Mouse (Mus musculus) right cerebral cortex, postnatal 14 days (tissue): ENCODE results near the gene Armc5.

Experiments used
- DNase-seq: peaks from one replicate; pipeline ENCODE4 v3.0.0; 2022

Gene Armc5

GRCm38 (mm10) chr7:128246496-128247391 is 9.6 kb downstream of the Armc5 start, which contains the start of gene Tgfb1i1:
Gene Tgfb1i1 (plus strand): TSS chr7:128246812.
- DNase-seq, result peak; percentile 57

GRCm38 (mm10) chr7:128247443-128247842 is 10.3 kb downstream of the Armc5 start:
- peak; percentile 91 for DNase-seq

DNA sequence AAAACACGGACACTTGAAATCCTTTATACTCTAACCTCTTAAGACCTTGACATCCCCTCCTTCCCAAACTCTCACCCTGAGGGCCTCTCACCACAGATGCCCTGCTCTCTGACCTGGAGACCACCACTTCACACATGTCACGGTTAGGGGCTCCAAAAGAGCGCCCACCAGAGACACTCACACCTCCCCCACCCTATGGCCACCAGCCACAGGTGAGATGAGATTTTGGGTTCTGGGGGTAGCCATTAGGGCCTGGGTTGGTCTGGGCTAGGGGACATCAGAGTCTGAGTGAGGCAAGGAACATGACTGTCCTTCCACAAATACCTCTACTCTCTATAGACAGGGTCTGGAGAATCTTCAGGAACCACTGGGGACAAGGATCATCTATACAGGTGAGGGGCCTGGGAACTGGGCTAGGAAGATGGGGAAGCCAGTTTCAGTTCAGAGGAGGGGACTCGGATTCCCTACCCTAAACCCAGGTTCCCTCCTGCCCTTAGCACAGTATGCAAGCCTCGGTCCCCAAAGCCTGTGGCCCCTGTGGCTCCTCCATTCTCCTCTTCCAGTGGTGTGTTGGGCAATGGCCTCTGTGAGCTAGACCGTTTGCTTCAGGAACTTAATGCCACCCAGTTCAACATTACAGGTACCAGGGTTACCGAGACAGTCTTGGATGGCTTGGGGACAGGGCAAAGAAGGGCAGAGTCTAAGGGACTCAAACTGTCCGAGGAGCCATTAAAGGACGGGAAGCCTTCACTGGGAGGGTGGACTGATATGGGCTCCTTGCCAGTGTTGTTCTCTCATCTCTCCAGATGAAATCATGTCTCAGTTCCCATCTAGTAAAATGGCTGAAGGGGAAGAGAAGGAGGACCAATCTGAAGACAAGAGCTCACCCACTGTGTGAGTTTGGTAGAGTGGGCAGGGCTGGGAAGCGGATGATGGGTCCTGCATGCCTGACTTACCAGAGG is 11.2 kb downstream of the Armc5 start:
- no peak for DNase-seq

GRCm38 (mm10) chr7:128249998-128250397 is 12.9 kb downstream of the Armc5 start:
- DNase-seq, result no peak

DNA sequence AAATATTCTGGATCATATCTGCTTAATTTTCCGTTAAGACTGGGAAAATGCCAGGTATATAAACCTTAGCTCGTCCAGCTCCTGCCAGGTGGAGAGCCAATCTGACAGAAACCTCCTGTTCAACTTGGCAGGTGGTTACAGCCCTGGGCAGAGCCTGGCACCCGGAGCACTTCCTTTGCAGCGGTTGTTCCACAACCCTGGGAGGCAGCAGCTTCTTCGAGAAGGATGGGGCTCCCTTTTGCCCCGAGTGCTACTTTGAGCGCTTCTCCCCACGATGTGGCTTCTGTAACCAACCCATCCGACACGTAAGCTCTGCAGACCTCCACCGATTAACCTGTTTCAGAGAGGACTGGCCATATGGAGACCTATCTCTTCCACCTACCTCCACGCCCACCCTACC is 14.8 kb downstream of the Armc5 start:
- DNase-seq, result no peak

DNA sequence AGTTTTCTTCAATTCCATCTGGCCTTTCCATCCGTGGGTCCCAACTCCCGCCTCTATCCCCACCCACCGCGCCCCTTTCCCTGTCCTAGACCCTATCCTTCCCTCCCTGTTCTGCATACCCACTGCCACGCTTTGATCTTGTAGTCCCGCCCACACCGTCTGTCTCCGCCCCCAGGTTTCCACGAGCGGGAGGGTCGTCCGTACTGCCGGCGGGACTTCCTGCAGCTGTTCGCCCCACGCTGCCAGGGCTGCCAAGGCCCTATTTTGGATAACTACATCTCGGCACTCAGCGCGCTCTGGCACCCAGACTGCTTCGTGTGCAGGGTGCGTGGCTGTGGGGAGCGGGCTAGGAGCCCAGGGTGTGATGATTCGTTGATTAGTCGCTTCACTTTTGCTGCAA is 15.5 kb downstream of the Armc5 start:
- DNase-seq, result peak; percentile 75

DNA sequence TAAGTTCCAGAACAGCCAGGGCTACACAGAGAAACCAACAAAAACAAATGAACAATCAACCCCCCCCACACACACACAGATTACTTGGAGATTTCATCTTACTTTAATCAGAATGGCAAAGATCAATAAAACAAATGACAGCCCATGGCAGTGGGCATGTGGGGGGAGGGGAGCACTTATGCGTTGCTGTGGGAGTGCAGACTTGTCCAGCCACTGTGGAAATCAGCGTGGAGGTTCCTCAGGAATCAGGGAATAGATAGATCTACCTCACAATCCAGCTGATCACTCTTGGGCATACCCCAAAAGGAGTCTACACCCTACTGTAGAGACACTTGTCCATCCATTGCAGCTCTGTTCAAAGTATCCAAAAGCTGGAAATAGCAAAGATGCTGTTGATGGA is 17.8 kb downstream of the Armc5 start:
- DNase-seq, result no peak

DNA sequence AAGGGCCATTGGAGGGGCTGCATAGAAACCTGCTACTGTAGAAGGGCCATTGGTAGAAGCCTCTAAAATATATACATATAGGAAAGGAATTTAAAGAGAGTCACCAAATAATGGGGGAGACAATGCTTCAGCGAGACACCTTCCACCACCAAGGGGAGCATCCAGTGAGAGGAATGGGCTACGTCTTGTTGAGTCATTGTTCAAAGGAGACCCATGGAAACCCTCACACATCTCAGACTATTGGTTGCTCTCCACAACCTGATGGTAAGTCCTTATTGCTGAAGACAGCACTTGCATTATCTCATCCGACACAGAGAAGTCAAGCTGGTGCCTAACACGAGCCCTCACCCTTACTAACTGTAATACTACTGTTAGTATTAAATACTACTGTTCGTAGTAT is 18.6 kb downstream of the Armc5 start:
- DNase-seq, result no peak

GRCm38 (mm10) chr7:128256783-128257334 is 19.7 kb downstream of the Armc5 start:
- no peak for DNase-seq

DNA sequence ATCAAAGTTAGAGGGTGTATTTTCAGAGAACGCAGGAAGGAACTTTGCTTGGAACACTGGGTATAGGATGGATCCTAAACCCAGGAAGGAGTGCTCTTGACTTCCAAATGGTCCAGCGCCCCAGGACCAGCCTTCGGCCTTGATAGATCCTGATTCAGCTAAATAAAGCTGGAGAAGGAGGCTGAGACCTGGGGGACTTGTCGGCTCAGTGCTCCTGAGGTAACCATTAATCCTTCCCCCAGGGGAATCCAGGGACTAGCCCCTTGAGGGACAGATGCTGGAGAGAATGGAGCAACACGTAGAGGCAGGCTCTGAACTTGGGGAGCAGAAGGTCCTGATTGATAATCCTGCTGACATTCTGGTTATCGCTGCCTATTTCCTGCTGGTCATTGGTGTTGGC is 28.3 kb downstream of the Armc5 start, which contains the start of gene Slc5a2:
Gene Slc5a2 (plus strand): TSS at position 247 of the 400 bp plus-strand sequence.
- no peak for DNase-seq

GRCm38 (mm10) chr7:128266056-128266455 is 28.9 kb downstream of the Armc5 start:
- no peak for DNase-seq

DNA sequence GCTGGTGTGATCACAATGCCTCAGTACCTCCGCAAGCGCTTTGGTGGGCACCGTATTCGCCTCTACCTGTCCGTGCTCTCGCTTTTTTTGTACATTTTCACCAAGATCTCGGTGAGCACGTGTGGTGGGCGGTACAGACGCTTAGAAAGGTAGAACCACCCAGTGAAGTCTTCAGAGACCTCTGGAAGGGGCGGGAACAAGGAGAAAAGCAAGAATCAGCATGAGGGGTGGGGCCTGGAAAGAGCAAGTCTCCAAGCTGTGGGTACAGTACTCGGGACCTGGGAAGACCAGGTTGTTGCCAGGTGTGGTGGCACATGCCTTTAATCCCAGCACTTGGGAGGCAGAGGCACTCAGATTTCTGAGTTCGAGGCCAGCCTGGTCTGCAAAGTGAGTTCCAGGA is 30.2 kb downstream of the Armc5 start:
- DNase-seq, result no peak

- DNase-seq, result no peak
These were observed 30.7 kb downstream of the Armc5 start for GRCm38 (mm10) chr7:128267813-128268212.

- DNase-seq, result no peak
These were observed 33.3 kb downstream of the Armc5 start for GRCm38 (mm10) chr7:128270431-128270850.

DNA sequence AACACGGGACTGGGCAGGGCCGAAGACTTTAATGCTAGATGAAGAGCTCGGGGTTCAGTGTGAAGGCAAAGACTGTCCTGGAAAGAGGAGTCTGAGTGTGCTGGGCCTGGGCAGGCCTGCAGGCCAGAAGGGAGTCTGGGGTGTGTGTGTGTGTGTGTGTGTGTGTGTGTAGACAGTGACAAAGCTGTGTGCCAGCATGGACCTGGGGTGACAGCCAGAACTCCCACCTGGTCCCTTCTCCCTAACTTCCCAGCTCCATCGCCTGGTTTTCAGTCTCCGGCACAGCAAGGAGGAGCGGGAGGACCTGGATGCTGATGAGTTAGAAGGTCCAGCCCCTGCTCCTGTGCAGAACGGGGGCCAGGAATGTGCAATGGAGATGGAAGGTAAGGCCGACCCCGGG is 34.4 kb downstream of the Armc5 start:
- DNase-seq, result no peak

GRCm38 (mm10) chr7:128276051-128276450 is 38.9 kb downstream of the Armc5 start:
- DNase-seq, result no peak

DNA sequence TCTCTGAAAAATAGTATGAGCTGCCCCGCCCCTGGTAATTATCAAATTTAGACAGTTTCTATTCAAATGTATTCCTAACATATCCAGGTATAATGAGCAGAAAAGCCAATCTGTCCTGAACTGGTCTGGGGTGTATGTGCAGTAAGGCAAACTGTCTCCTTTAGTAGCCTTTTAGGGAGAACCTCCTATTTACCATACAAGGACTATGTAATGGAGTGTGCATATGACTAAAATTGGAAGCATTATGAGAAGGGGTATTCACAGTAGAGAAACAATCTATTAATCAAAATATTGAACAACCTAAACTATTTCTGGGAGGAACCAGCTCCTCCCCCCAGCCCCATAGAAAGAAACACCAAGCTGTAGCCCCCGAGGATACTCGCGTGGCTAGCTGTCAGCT is 42.6 kb downstream of the Armc5 start:
- no peak for DNase-seq

GRCm38 (mm10) chr7:128281765-128282164 is 44.6 kb downstream of the Armc5 start:
- DNase-seq, result no peak

DNA sequence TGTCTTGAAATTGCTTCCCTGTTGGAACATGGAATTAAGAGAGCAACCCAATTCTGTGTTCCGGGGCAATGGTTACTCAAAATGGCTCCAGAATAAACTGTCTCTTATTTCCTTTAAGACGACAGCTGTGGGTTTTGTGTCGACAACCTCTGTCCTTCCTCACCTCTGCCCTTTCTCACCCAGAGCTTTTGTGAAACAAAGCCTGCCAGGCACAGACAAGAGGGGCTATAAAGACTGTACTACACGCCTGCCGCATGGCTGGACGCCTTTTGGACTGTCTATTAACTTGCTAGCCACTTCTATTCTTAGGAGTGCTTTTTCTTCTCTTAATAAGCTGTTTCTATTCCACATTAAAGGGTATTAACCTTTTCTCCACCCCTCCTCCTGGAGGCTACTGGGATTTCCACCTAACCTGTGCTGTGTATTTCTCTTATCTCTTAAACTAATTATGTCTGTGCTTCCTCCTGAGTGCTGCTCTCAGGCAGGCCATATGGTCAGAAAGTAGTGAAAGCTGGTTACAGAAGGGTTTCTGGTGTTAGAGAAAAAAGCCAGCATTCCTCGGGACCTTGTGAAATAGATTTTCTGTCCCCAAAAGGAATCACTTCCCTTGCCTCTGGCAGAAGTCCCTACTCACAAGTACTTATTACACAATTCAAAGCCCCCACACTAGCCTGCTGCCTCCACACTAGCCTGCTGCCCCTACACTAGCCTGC is 45.5 kb downstream of the Armc5 start:
- DNase-seq, result no peak

- DNase-seq, result no peak
These were observed 46.9 kb downstream of the Armc5 start for GRCm38 (mm10) chr7:128284047-128284446.

GRCm38 (mm10) chr7:128285060-128285459 is 47.9 kb downstream of the Armc5 start:
- no peak for DNase-seq

- DNase-seq, result no peak
These were observed 51.9 kb downstream of the Armc5 start for GRCm38 (mm10) chr7:128288923-128289544.
